Mouse (Mus musculus) heart, postnatal 0 days (tissue): Measurements from ENCODE around the gene Fxyd3. TPM values are rescaled to one million over a fixed set of nuclear protein-coding genes. Genes with fewer than 3 reads are reported as not detected.

ENCODE experiments used
- ATAC-seq: fragments of 200-750 bp; cut with Nextera tagmentation; 2 replicates; pipeline ENCODE4 v1.8.0; 2017; ENCODE audit warnings: low read depth, moderate number of reproducible peaks, moderate library complexity; ENCODE audit not compliant: insufficient read depth
- DNase-seq: peaks from one replicate; pipeline ENCODE4 v3.0.0-alpha.2; 2016; ENCODE audit warnings: low spot score
- H3K27ac ChIP-seq: fragments of 300-500 bp; sonication (generic); 2 replicates; pipeline ENCODE4 v1.5.1; 2014; ENCODE audit warnings: low read depth, mild to moderate bottlenecking
- H3K27me3 ChIP-seq: fragments of 300-500 bp; sonication (generic); 2 replicates; pipeline ENCODE4 v1.6.1; 2014; ENCODE audit warnings: low read length, mixed read lengths; ENCODE audit not compliant: control insufficient read depth, insufficient read depth
- H3K36me3 ChIP-seq: fragments of 300-500 bp; sonication (generic); replicated peaks from 2 replicates; pipeline ENCODE4 v1.6.1; 2014; ENCODE audit warnings: low read length, mixed read lengths; ENCODE audit not compliant: control insufficient read depth, insufficient read depth
- H3K4me1 ChIP-seq: fragments of 300-500 bp; sonication (generic); 2 replicates; pipeline ENCODE4 v1.6.1; 2014; ENCODE audit warnings: antibody characterized with exemption; ENCODE audit not compliant: control insufficient read depth, insufficient read depth
- H3K4me2 ChIP-seq: fragments of 300-500 bp; sonication (generic); 2 replicates; pipeline ENCODE4 v1.6.1; 2014; ENCODE audit warnings: low read depth, mild to moderate bottlenecking, low read length, moderate library complexity
- H3K4me3 ChIP-seq: fragments of 300-500 bp; sonication (generic); 2 replicates; pipeline ENCODE4 v1.5.1; 2014; ENCODE audit warnings: low read depth, low read length
- H3K9ac ChIP-seq: fragments of 300-500 bp; sonication (generic); replicated peaks from 2 replicates; pipeline ENCODE4 v1.6.1; 2014; ENCODE audit warnings: low read depth, low read length, mixed read lengths
- H3K9me3 ChIP-seq: fragments of 300-500 bp; sonication (generic); replicated peaks from 2 replicates; pipeline ENCODE4 v1.6.1; 2016; ENCODE audit warnings: low read length; ENCODE audit not compliant: control insufficient read depth
- CTCF ChIP-seq: IDR thresholded peaks from 2 replicates; pipeline ENCODE4 v1.5.1; 2016; ENCODE audit warnings: antibody characterized with exemption, control low read depth, low read depth
- EP300 ChIP-seq: IDR thresholded peaks from 2 replicates; pipeline ENCODE4 v1.6.1; 2016; ENCODE audit warnings: antibody characterized with exemption, low read depth
- WGBS: fragments of 180-500 bp; shearing (Covaris S2); extraction: QIAGEN DNeasy Blood & Tissue Kit; methylation state at CpG from one replicate; pipeline ENCODE4 v1.1.7; 2014; 5-methylcytosine and 5-hydroxymethylcytosine counted together
- polyA plus RNA-seq: library from polyadenylated mRNA; unstranded; fragments of >200 nt; fragmentation: Nextera tagmentation; extraction: Ambion mirVana; gene quantifications from 2 replicates; pipeline ENCODE4 v1.2.1, GENCODE M21; 2015
- total RNA-seq: library from RNA; depleted of rRNA; stranded (reverse); fragments of >200 nt; gene quantifications from 2 replicates; pipeline ENCODE4 v1.2.3, GENCODE M21; 2014; ENCODE audit warnings: low replicate concordance

Fxyd3 gene
- total and polyA plus RNA-seq, 2 experiments from 2014 or later = 0.66 to 0.92 TPM

- H3K27me3 ChIP-seq = peaks cover 9% of the 10 kb centered on the region; the same call in 1 of the 2 replicates
- ATAC-seq (no peak), DNase-seq (no peak)
- H3K4me2 ChIP-seq = no peak overlapping the region
- no peak overlapping the region for H3K9ac ChIP-seq
- H3K27ac ChIP-seq = no peak overlapping the region
- 73% methylated on average over 22 of the region's 22 CpGs for WGBS
- no peak overlapping the region for H3K4me3 ChIP-seq
- H3K36me3 ChIP-seq = no peaks in the 10 kb centered on the region
- H3K4me1 ChIP-seq = no peaks in the 10 kb centered on the region
- no peaks in the 10 kb centered on the region for H3K9me3 ChIP-seq
- no peak for TF ChIP-seq CTCF
- TF ChIP-seq EP300 = no peak
Observed at GRCm38 (mm10) chr7:31098697-31099611, 22.4 kb upstream of the Fxyd3 start.

GRCm38 (mm10) chr7:31097583-31098248 lies 21.2 kb upstream of the Fxyd3 start:
- WGBS = 48% methylated on average over 20 of the region's 20 CpGs
- Histone ChIP-seq H3K27ac (no peak overlapping the region), H3K4me3 (no peak overlapping the region), H3K4me1 (no peaks in the 10 kb centered on the region), H3K36me3 (no peaks in the 10 kb centered on the region), H3K9ac (0 out of 2 replicates have a peak overlapping the region, but pooled peaks have one; percentile 0), H3K9me3 (no peaks in the 10 kb centered on the region), H3K4me2 (peak overlapping the region; percentile 39), H3K27me3 (peaks cover 8% of the 10 kb centered on the region; the same call in 1 of the 2 replicates)
- TF ChIP-seq CTCF (peak; percentile 99), EP300 (no peak)
- peak; percentile 96 for ATAC-seq
- DNase-seq = peak; percentile 93

GRCm38 (mm10) chr7:31096892-31097564 lies 20.5 kb upstream of the Fxyd3 start:
- DNase-seq (no peak), ATAC-seq (no peak)

GRCm38 (mm10) chr7:31094774-31095501 lies 18.4 kb upstream of the Fxyd3 start:
- Histone ChIP-seq H3K9me3 (no peaks in the 10 kb centered on the region), H3K4me2 (no peak overlapping the region), H3K4me3 (no peak overlapping the region), H3K27ac (no peak overlapping the region), H3K36me3 (no peaks in the 10 kb centered on the region), H3K9ac (no peak overlapping the region), H3K4me1 (no peaks in the 10 kb centered on the region), H3K27me3 (no peaks in the 10 kb centered on the region; the same call in 1 of the 2 replicates)
- WGBS = 27% methylated on average over 12 of the region's 12 CpGs
- ATAC-seq (no peak), DNase-seq (no peak)
- no peak for TF ChIP-seq EP300
- TF ChIP-seq CTCF = no peak

More at GRCm38 (mm10) chr7:31096892-31097564, 20.5 kb upstream of the Fxyd3 start:
- Histone ChIP-seq H3K9ac (no peak overlapping the region), H3K36me3 (no peaks in the 10 kb centered on the region), H3K4me3 (no peak overlapping the region), H3K27me3 (peaks cover 1% of the 10 kb centered on the region; the same call in 1 of the 2 replicates), H3K9me3 (no peaks in the 10 kb centered on the region), H3K4me2 (no peak overlapping the region), H3K4me1 (no peaks in the 10 kb centered on the region), H3K27ac (no peak overlapping the region)
- no peak for TF ChIP-seq CTCF
- no peak for TF ChIP-seq EP300
- 72% methylated on average over 9 of the region's 9 CpGs for WGBS

- ATAC-seq = no peak
- H3K4me3 ChIP-seq = no peak overlapping the region
- 72% methylated on average over 2 of the region's 2 CpGs for WGBS
- no peak overlapping the region for H3K9ac ChIP-seq
- H3K4me2 ChIP-seq = no peak overlapping the region
- H3K27me3 ChIP-seq = no peaks in the 10 kb centered on the region; the same call in 1 of the 2 replicates
- no peaks in the 10 kb centered on the region for H3K36me3 ChIP-seq
- no peaks in the 10 kb centered on the region for H3K9me3 ChIP-seq
- TF ChIP-seq EP300 (no peak), CTCF (no peak)
- peaks cover 9% of the 10 kb centered on the region for H3K4me1 ChIP-seq
- no peak for DNase-seq
- H3K27ac ChIP-seq = no peak overlapping the region
Observed at GRCm38 (mm10) chr7:31089721-31090120, 13.2 kb upstream of the Fxyd3 start.
